Mouse (Mus musculus): ENCODE measurements around the gene Cd163l1. TPM values are rescaled to one million over a fixed set of nuclear protein-coding genes. Genes with fewer than 3 reads are reported as not detected.

Gene Cd163l1
- polyA plus RNA-seq (2017; shearing (Covaris generic)): under 1 TPM in 1 of 2 experiments, not detected in 1; 0.29 TPM

DNA sequence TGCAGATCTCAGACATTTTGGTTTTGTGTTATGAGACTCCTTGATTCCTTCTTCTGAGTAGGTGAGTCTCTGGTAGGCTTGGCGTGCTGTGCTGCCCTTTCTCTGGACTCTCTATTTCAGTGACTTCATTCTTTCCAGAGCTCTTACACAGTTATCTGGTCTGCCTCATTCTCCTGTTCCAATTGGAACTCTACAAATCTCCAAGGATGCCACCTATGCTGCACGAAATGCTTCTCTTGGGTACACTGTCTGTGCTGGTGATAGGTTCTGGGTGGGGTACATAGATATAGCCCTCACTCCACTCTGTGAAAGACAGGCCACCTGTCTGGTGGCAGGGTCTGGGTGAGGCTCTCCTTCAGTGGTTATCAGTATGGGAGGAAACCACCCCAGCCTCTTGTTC is at the start of gene Cd163l1:
Gene Cd163l1, plus strand, starts transcription at position 301 of the 400 bp plus-strand sequence.

DNA sequence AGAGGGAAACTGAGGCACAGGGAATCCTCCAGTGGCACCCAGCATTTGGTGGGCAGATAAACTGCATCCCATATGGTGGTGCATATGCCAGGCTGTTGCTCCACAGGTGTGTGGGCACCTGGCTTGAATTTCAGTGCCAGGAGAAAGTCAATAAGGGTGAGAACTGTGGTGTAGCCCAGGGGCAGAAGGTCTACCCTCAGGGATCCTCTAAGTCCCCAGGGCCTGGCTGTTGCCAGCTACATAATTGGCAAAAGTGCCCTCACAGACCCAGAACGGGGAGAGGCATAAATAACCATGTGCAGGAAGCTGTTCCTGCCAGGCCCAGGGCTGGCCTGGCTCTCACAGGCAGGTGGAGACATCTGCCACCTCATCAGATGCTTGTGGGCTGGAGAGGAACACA is 45.1 kb upstream of the Cd163l1 start, which contains the start of gene Olfr523:
Gene Olfr523, plus strand, starts transcription at position 282 of the 400 bp plus-strand sequence.

DNA sequence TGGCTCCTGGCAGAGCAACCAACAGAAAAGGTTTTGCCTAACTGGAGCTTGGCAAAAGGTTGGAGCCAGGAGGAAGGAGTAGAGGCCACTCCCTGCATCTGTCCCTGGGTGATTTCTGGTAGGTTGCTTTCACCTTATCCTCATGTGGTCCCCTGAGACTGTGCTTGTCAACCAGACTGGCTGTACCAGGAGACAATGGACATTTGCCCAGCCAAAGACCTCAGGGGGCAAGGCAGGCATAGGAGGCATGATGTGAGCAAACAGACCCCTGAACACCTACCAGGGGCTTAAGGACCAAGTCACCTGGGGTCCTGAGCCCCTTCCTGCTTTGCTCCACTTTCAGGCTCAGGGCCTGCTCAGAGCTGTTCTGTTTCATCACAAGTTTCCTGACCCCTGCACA is 12.2 kb upstream of the Cd163l1 start, which contains the start of gene Olfr524:
Gene Olfr524, minus strand, starts transcription at position 101 of the 400 bp plus-strand sequence.

DNA sequence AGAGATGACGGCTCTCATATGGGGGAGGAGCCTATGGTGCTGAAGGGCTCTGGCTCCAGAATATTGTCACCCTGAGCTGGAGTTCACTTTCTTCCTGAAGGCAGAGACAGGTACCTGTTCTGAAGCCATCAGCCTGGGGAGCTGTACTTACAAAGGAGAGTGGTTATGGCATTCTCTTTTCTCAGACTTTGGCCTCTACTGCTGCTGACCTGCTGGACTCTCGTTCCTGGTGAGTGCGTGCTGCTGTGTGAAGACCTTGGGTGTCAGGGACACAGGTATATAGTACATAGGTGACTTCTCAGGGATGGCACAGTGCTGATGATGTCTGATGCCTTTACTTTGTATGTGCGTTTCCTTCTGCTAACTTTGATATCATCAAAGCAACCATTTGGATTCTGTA is 29.1 kb downstream of the Cd163l1 start, which contains the start of gene 5830411N06Rik:
Gene 5830411N06Rik, plus strand, starts transcription at position 69 of the 400 bp plus-strand sequence.

Other genes with a start within 250 kb of the Cd163l1 start
- under 1 TPM; 0.22 to 0.44 TPM for gene 6430531B16Rik, start 239.5 kb upstream of the Cd163l1 start, polyA plus RNA-seq (2017; shearing (Covaris generic))
- 10 to 100 TPM; 20.5 to 21.8 TPM for gene Adam8, start 225.7 kb upstream of the Cd163l1 start, polyA plus RNA-seq (2017; shearing (Covaris generic))
- 10 to 100 TPM; 46.4 to 48.1 TPM for gene Zfp511, start 181.9 kb upstream of the Cd163l1 start, polyA plus RNA-seq (2017; shearing (Covaris generic))
- 10 to 100 TPM; 29.9 to 32.9 TPM for gene Tubgcp2, start 181.6 kb upstream of the Cd163l1 start, polyA plus RNA-seq (2017; shearing (Covaris generic))
- gene Msx3, start 169.2 kb upstream of the Cd163l1 start, polyA plus RNA-seq (2017; shearing (Covaris generic)): not detected
- gene Caly, start 135.7 kb upstream of the Cd163l1 start, polyA plus RNA-seq (2017; shearing (Covaris generic)): not detected
- gene Prap1, start 124.9 kb upstream of the Cd163l1 start, polyA plus RNA-seq (2017; shearing (Covaris generic)): not detected
- gene Fuom, start 115.8 kb upstream of the Cd163l1 start, polyA plus RNA-seq (2017; shearing (Covaris generic)): 10 to 100 TPM; 13.4 to 15.1 TPM
- gene Paox, start 102.5 kb upstream of the Cd163l1 start, polyA plus RNA-seq (2017; shearing (Covaris generic)): 1 to 10 TPM; 5.1 to 9.2 TPM
- 10 to 100 TPM; 54.2 to 70.6 TPM for gene Echs1, start 101.8 kb upstream of the Cd163l1 start, polyA plus RNA-seq (2017; shearing (Covaris generic))
- gene Mtg1, start 80.7 kb upstream of the Cd163l1 start, polyA plus RNA-seq (2017; shearing (Covaris generic)): 10 to 100 TPM; 21.0 to 44.0 TPM
- gene Sprn, start 63.4 kb upstream of the Cd163l1 start, polyA plus RNA-seq (2017; shearing (Covaris generic)): not detected
- gene Olfr522, start 53.5 kb upstream of the Cd163l1 start, polyA plus RNA-seq (2017; shearing (Covaris generic)): not detected
- gene Olfr523, start 45.0 kb upstream of the Cd163l1 start, polyA plus RNA-seq (2017; shearing (Covaris generic)): not detected
- under 1 TPM in 1 of 2 experiments, not detected in 1; 0.18 TPM for gene Olfr524, start 12.3 kb upstream of the Cd163l1 start, polyA plus RNA-seq (2017; shearing (Covaris generic))
- gene 5830411N06Rik, start 29.0 kb downstream of the Cd163l1 start, polyA plus RNA-seq (2017; shearing (Covaris generic)): 1 to 10 TPM in 1 of 2 experiments, not detected in 1; 1.1 TPM
- under 1 TPM in 1 of 2 experiments, not detected in 1; 0.10 TPM for gene Olfr525, start 102.6 kb downstream of the Cd163l1 start, polyA plus RNA-seq (2017; shearing (Covaris generic))
- gene Olfr527, start 115.8 kb downstream of the Cd163l1 start, polyA plus RNA-seq (2017; shearing (Covaris generic)): not detected
- gene Olfr60, start 143.4 kb downstream of the Cd163l1 start, polyA plus RNA-seq (2017; shearing (Covaris generic)): under 1 TPM in 1 of 2 experiments, not detected in 1; 0.21 TPM
- gene Olfr530, start 158.1 kb downstream of the Cd163l1 start, polyA plus RNA-seq (2017; shearing (Covaris generic)): under 1 TPM in 1 of 2 experiments, not detected in 1; 0.54 TPM
- gene Olfr531, start 184.7 kb downstream of the Cd163l1 start, polyA plus RNA-seq (2017; shearing (Covaris generic)): under 1 TPM in 1 of 2 experiments, not detected in 1; 0.14 TPM
- not detected for gene Olfr532, start 203.4 kb downstream of the Cd163l1 start, polyA plus RNA-seq (2017; shearing (Covaris generic))
- under 1 TPM in 1 of 2 experiments, not detected in 1; 0.23 TPM for gene Olfr533, start 245.1 kb downstream of the Cd163l1 start, polyA plus RNA-seq (2017; shearing (Covaris generic))